Mouse (Mus musculus): ENCODE measurements around the gene Taf6l.

The Taf6l gene

GRCm38 (mm10) chr19:8786008-8786781 lies at the start of gene Taf6l:
TSS of gene Taf6l (minus strand) at chr19:8786417.
- DNase-seq (ENCODE audit: low spot score): peak; percentile 95

- DNase-seq (ENCODE audit: low spot score): no peak
Measured at GRCm38 (mm10) chr19:8832971-8833370, 46.8 kb upstream of the Taf6l start.

GRCm38 (mm10) chr19:8831262-8831661 lies 45.0 kb upstream of the Taf6l start:
- DNase-seq (ENCODE audit: low spot score): no peak

- no peak for DNase-seq (ENCODE audit: low spot score)
Measured at GRCm38 (mm10) chr19:8830664-8831063, 44.4 kb upstream of the Taf6l start.

GRCm38 (mm10) chr19:8829660-8830059 lies 43.4 kb upstream of the Taf6l start, which contains the start of gene AC129217.1:
TSS of gene AC129217.1 (plus strand) at chr19:8829773.
- DNase-seq (ENCODE audit: low spot score): no peak

GRCm38 (mm10) chr19:8822696-8823095 lies 36.5 kb upstream of the Taf6l start:
- no peak for DNase-seq (ENCODE audit: low spot score)

- no peak for DNase-seq (ENCODE audit: low spot score)
Measured at GRCm38 (mm10) chr19:8821146-8821545, 34.9 kb upstream of the Taf6l start.

GRCm38 (mm10) chr19:8820424-8820956 lies 34.3 kb upstream of the Taf6l start:
- DNase-seq (ENCODE audit: low spot score): peak; percentile 36

GRCm38 (mm10) chr19:8819596-8820423 lies 33.6 kb upstream of the Taf6l start, which contains the start of gene Hnrnpul2:
TSS of gene Hnrnpul2 (plus strand) at chr19:8820010.
- peak; percentile 98 for DNase-seq (ENCODE audit: low spot score)

- DNase-seq (ENCODE audit: low spot score): peak; percentile 98
Measured at GRCm38 (mm10) chr19:8818801-8819595, 32.8 kb upstream of the Taf6l start, which contains the start of gene Ttc9c. TSS of gene Ttc9c (minus strand) at chr19:8819333.

- no peak for DNase-seq (ENCODE audit: low spot score)
Measured at GRCm38 (mm10) chr19:8818301-8818798, 32.1 kb upstream of the Taf6l start.

GRCm38 (mm10) chr19:8817001-8817400 lies 30.8 kb upstream of the Taf6l start:
- no peak for DNase-seq (ENCODE audit: low spot score)

- no peak for DNase-seq (ENCODE audit: low spot score)
Measured at GRCm38 (mm10) chr19:8815812-8816211, 29.6 kb upstream of the Taf6l start.

GRCm38 (mm10) chr19:8806810-8807209 lies 20.6 kb upstream of the Taf6l start:
- DNase-seq (ENCODE audit: low spot score): no peak

- DNase-seq (ENCODE audit: low spot score): no peak
Measured at GRCm38 (mm10) chr19:8803879-8804660, 17.9 kb upstream of the Taf6l start.

GRCm38 (mm10) chr19:8803204-8803780 lies 17.1 kb upstream of the Taf6l start:
- DNase-seq (ENCODE audit: low spot score): no peak

GRCm38 (mm10) chr19:8802130-8802821 lies 16.1 kb upstream of the Taf6l start, which contains the start of gene Zbtb3:
TSS of gene Zbtb3 (plus strand) at chr19:8802555.
- DNase-seq (ENCODE audit: low spot score): peak; percentile 97

GRCm38 (mm10) chr19:8798947-8799315 lies 12.7 kb upstream of the Taf6l start:
- no peak for DNase-seq (ENCODE audit: low spot score)

- DNase-seq (ENCODE audit: low spot score): peak; percentile 94
Measured at GRCm38 (mm10) chr19:8798264-8798946, 12.2 kb upstream of the Taf6l start, which contains the start of gene Polr2g. TSS of gene Polr2g (minus strand) at chr19:8798577.
